14 mouse cellular contexts compared by ENCODE assay signal in genomic region chr13:63140784-63141183, GRCm38 (mm10).
DNase-seq lines count a peak whose midpoint lies in the region; ATAC-seq and TF ChIP-seq lines count a peak whose summit lies in the region.
"Had no signal": no experiment of that assay in that cellular context is flagged by ENCODE, and none has a peak within 500 bp of the region (broad histone marks: within the 10 kb centered on the region; RNA-seq: fewer than 3 reads in every experiment).

No protein-coding gene starts in this region.

- no peak overlapping the region for H3K4me3 ChIP-seq in layer of hippocampus, adult 2 months
- no peak overlapping the region for H3K4me3 ChIP-seq in limb, embryonic 14.5 days (replicated peaks; ENCODE audit: low read length)
- no peak overlapping the region for H3K4me3 ChIP-seq in midbrain, embryonic 15.5 days
- H3K4me3 ChIP-seq: forebrain, embryonic 13.5 days; hindbrain, embryonic 13.5 days had no signal

- H3K36me3 ChIP-seq in limb, embryonic 14.5 days (ENCODE audit: control insufficient read depth, insufficient read depth, low read length) = no peaks in the 10 kb centered on the region
- H3K36me3 ChIP-seq in midbrain, embryonic 15.5 days (replicated peaks) = no peaks in the 10 kb centered on the region
- H3K36me3 ChIP-seq: hindbrain, embryonic 13.5 days had no signal

- no peak for TF ChIP-seq CTCF in layer of hippocampus, adult 2 months (conservative IDR thresholded peaks at IDR 0.05)

- H3K27ac ChIP-seq in layer of hippocampus, adult 2 months = peak overlapping the region; percentile 71; the same call in 1 of the 2 replicates
- peak overlapping the region; percentile 93 for H3K27ac ChIP-seq in limb, embryonic 14.5 days (replicated peaks; ENCODE audit: low read depth, low read length)
- no peak overlapping the region for H3K27ac ChIP-seq in midbrain, embryonic 15.5 days
- H3K27ac ChIP-seq: forebrain, embryonic 13.5 days; hindbrain, embryonic 13.5 days had no signal

- H3K27me3 ChIP-seq in limb, embryonic 14.5 days (ENCODE audit: control insufficient read depth, insufficient read depth, low read length) = no peaks in the 10 kb centered on the region
- H3K27me3 ChIP-seq in midbrain, embryonic 15.5 days (replicated peaks) = no peaks in the 10 kb centered on the region
- H3K27me3 ChIP-seq: forebrain, embryonic 13.5 days; hindbrain, embryonic 13.5 days had no signal

- TF ChIP-seq POLR2A in limb, embryonic 14.5 days (IDR thresholded peaks at IDR 0.05; ENCODE audit: borderline replicate concordance, extremely low read depth, insufficient read depth, insufficient read length) = no peak

- no peak overlapping the region for H3K4me2 ChIP-seq in limb, embryonic 14.5 days (replicated peaks; ENCODE audit: low read depth, low read length, severe bottlenecking)
- no peak overlapping the region for H3K4me2 ChIP-seq in midbrain, embryonic 15.5 days
- H3K4me2 ChIP-seq: forebrain, embryonic 13.5 days; hindbrain, embryonic 13.5 days; midbrain, embryonic 11.5 days had no signal

- no peaks in the 10 kb centered on the region for H3K9me3 ChIP-seq in limb, embryonic 14.5 days (ENCODE audit: control insufficient read depth, low read length)
- H3K9me3 ChIP-seq in midbrain, embryonic 15.5 days = no peaks in the 10 kb centered on the region
- H3K9me3 ChIP-seq: forebrain, embryonic 13.5 days; hindbrain, embryonic 13.5 days had no signal

- ATAC-seq in limb, embryonic 14.5 days (ENCODE audit: low FRiP score, low read depth) = peak; percentile 82
- ATAC-seq in midbrain, embryonic 15.5 days (replicated peaks) = no peak
- ATAC-seq: forebrain, embryonic 13.5 days had no signal

- H3K9ac ChIP-seq in limb, embryonic 14.5 days (ENCODE audit: low read depth, low read length, severe bottlenecking) = no peak overlapping the region
- no peak overlapping the region for H3K9ac ChIP-seq in midbrain, embryonic 15.5 days
- H3K9ac ChIP-seq: forebrain, embryonic 13.5 days; hindbrain, embryonic 13.5 days had no signal

- peak; percentile 23 to 36 for DNase-seq in layer of hippocampus, adult 2 months (ENCODE audit: low spot score in 2 of 2)
- no peak for DNase-seq in layer of hippocampus, adult 11-12 months (ENCODE audit: low spot score)
- peak; percentile 24 for DNase-seq in MN1 (ENCODE audit: low spot score)
- peak; percentile 55 for DNase-seq in brain, adult 2 months (ENCODE audit: low read depth, low spot score)
- peak; percentile 61 for DNase-seq in limb, embryonic 14.5 days (ENCODE audit: low spot score)
- no peak for DNase-seq in kidney, postnatal 25 days
- DNase-seq: cerebellum, adult 11-12 months; embryo, embryonic 11 days; gastrocnemius, postnatal 14 days; kidney, adult 11 months had no signal

- 52% methylated on average over 6 of the region's 6 CpGs for WGBS in limb, embryonic 14.5 days
- 87% methylated on average over 6 of the region's 6 CpGs for WGBS in midbrain, embryonic 15.5 days

- H3K4me1 ChIP-seq in limb, embryonic 14.5 days (ENCODE audit: control insufficient read depth, insufficient read depth, low read length) = peaks cover 12% of the 10 kb centered on the region
- H3K4me1 ChIP-seq in midbrain, embryonic 15.5 days = no peaks in the 10 kb centered on the region

Comparison
In these comparisons a context has a peak if more than half of its experiments do, and no peak if none do; other contexts are left out.
1. DNase-seq: peak in layer of hippocampus, adult 2 months (2 of 2), MN1 (single experiment), brain, adult 2 months (single experiment) and limb, embryonic 14.5 days (single experiment); none in layer of hippocampus, adult 11-12 months (single experiment) and kidney, postnatal 25 days (0 of 2).